Mouse (Mus musculus) C2C12 (cell line): ENCODE results near the gene Hoxd10.

Source experiments
- CTCF ChIP-seq: IDR thresholded peaks from one replicate; pipeline ENCODE4 v1.5.1; 2011; ENCODE audit not compliant: control insufficient read depth, insufficient read depth, insufficient read length
- USF1 ChIP-seq: IDR thresholded peaks from one replicate; pipeline ENCODE4 v1.6.1; 2011; ENCODE audit warnings: low read depth, mild to moderate bottlenecking, control low read depth, moderate library complexity

DNA sequence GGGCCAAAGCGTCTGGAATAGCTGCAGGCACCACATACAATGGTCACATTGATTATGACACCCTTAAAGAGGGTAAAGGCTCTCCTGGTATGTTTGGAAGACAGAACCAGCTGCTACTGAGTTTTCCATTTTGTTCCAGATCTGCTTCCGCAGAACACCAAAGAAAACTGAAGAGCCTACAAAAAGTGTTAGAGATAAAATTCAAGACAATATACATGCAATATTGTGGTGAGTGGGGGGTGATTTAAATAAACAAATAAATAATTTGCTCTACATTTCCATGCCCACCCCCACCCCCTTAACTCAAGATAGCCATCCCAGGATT, 47.7 kb downstream of the Hoxd10 start:
- TF ChIP-seq CTCF (no peak), USF1 (no peak)
